Mouse (Mus musculus): ENCODE data around the gene Tspan5.

GRCm38 (mm10) chr3:138876931-138877361 is 135.0 kb downstream of the Tspan5 start:
- TF ChIP-seq CTCF (IDR thresholded peaks at IDR 0.05; ENCODE audit: low read depth, low read length) (no peak), EP300 (IDR thresholded peaks at IDR 0.05; ENCODE audit: insufficient read depth, low read depth, low read length) (no peak)

All from ES-Bruce4 (cell line).